Mouse (Mus musculus) A20 (cell line): ENCODE results near the gene Stra6l.
A peak's percentile ranks its signal among the peaks of the same experiment; 100 is the strongest.

ENCODE experiments used
- DNase-seq: peaks from one replicate; pipeline ENCODE4 v3.0.0-alpha.2; 2011; ENCODE audit warnings: low read depth, low spot score

Gene Stra6l

GRCm38 (mm10) chr4:45844355-45844754 lies 4.1 kb upstream of the Stra6l start:
- peak; percentile 53 for DNase-seq

- DNase-seq = no peak
These were observed 2.2 kb upstream of the Stra6l start for GRCm38 (mm10) chr4:45846263-45846662.

- no peak for DNase-seq
These were observed 327 bp downstream of the Stra6l start for GRCm38 (mm10) chr4:45848825-45849156.

GRCm38 (mm10) chr4:45849419-45849818 lies 955 bp downstream of the Stra6l start:
- DNase-seq = no peak

- DNase-seq = no peak
These were observed 3.2 kb downstream of the Stra6l start for GRCm38 (mm10) chr4:45851640-45852051.

GRCm38 (mm10) chr4:45853496-45854246 lies 5.2 kb downstream of the Stra6l start:
- DNase-seq = no peak

GRCm38 (mm10) chr4:45855803-45856424 lies 7.5 kb downstream of the Stra6l start:
- DNase-seq = peak; percentile 35

GRCm38 (mm10) chr4:45861160-45861559 lies 12.7 kb downstream of the Stra6l start:
- DNase-seq = no peak

- no peak for DNase-seq
These were observed 19.0 kb downstream of the Stra6l start for GRCm38 (mm10) chr4:45867416-45867815.

GRCm38 (mm10) chr4:45869021-45869815 lies 20.8 kb downstream of the Stra6l start:
- no peak for DNase-seq

GRCm38 (mm10) chr4:45872147-45872546 lies 23.7 kb downstream of the Stra6l start:
- no peak for DNase-seq

- DNase-seq = peak; percentile 56
These were observed 30.5 kb downstream of the Stra6l start for GRCm38 (mm10) chr4:45878929-45879328.

GRCm38 (mm10) chr4:45882521-45882920 lies 34.1 kb downstream of the Stra6l start:
- peak; percentile 56 for DNase-seq

- DNase-seq = peak; percentile 76
These were observed 34.8 kb downstream of the Stra6l start for GRCm38 (mm10) chr4:45883250-45883649.

GRCm38 (mm10) chr4:45889487-45889886 lies 41.0 kb downstream of the Stra6l start:
- peak; percentile 14 for DNase-seq

GRCm38 (mm10) chr4:45890066-45890761 lies 41.8 kb downstream of the Stra6l start, which contains the start of gene Ccdc180:
Gene Ccdc180, plus strand, starts transcription at chr4:45890303.
- DNase-seq = peak; percentile 81

- DNase-seq = no peak
These were observed 48.1 kb downstream of the Stra6l start for GRCm38 (mm10) chr4:45896425-45897081.

GRCm38 (mm10) chr4:45898413-45898812 lies 49.9 kb downstream of the Stra6l start:
- DNase-seq = peak; percentile 9

GRCm38 (mm10) chr4:45909256-45909655 lies 60.8 kb downstream of the Stra6l start:
- DNase-seq = no peak

GRCm38 (mm10) chr4:45909924-45910323 lies 61.5 kb downstream of the Stra6l start:
- peak; percentile 13 for DNase-seq

GRCm38 (mm10) chr4:45911256-45911655 lies 62.8 kb downstream of the Stra6l start:
- no peak for DNase-seq
